Mouse (Mus musculus): ENCODE data around the gene D930020B18Rik.

DNA sequence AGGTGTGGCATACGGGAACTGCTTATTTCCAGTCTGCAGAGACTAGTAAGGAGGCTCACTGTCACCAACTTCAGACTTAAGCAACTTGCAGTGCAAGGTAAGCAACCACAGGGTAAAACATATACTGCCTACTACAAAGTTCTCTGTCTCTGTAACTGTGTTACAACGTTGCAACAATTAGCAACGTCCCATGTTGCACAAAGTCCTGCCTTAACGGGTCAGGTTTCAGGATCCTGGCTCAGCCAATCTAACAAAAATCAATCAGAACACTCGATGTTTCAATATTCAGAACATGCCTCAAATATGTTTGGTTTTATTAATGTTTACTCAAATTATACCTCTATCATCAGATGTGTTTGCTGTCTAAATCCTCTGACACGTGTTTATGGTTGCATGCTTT lies 19.0 kb upstream of the D930020B18Rik start:
- TF ChIP-seq CTCF (IDR thresholded peaks at IDR 0.05; ENCODE audit: borderline replicate concordance, control insufficient read depth, extremely low read depth, insufficient read depth, low read length, poor library complexity) (no peak), POLR2A (IDR thresholded peaks at IDR 0.05; ENCODE audit: control insufficient read depth, extremely low read depth, insufficient read depth, low read length, poor library complexity) (no peak)

Measured in thymus, adult 2 months (tissue).